Mouse (Mus musculus) lung, embryonic 14.5 days (tissue): ENCODE results near the gene Coq8a. TPM values are rescaled to one million over a fixed set of nuclear protein-coding genes. Genes with fewer than 3 reads are reported as not detected.

Experiments used
- ATAC-seq: fragments of 200-750 bp; cut with Nextera tagmentation; 2 replicates; pipeline ENCODE4 v1.8.0; 2017; ENCODE audit warnings: mild to moderate bottlenecking, moderate TSS enrichment, moderate library complexity; ENCODE audit not compliant: insufficient read depth
- DNase-seq: peaks from one replicate; pipeline ENCODE4 v3.0.0-alpha.2; 2015
- H3K27ac ChIP-seq: fragments of 300-500 bp; sonication (generic); 2 replicates; pipeline ENCODE4 v1.5.1; 2014; ENCODE audit warnings: low read depth, mild to moderate bottlenecking, moderate library complexity
- H3K27me3 ChIP-seq: fragments of 300-500 bp; sonication (generic); 2 replicates; pipeline ENCODE4 v1.6.1; 2014; ENCODE audit warnings: low read length, control low read depth; ENCODE audit not compliant: insufficient read depth
- H3K36me3 ChIP-seq: fragments of 300-500 bp; sonication (generic); 2 replicates; pipeline ENCODE4 v1.6.1; 2014; ENCODE audit warnings: control low read depth; ENCODE audit not compliant: insufficient read depth
- H3K4me1 ChIP-seq: fragments of 300-500 bp; sonication (generic); 2 replicates; pipeline ENCODE4 v1.6.1; 2014; ENCODE audit warnings: antibody characterized with exemption, control low read depth; ENCODE audit not compliant: insufficient read depth
- H3K4me2 ChIP-seq: fragments of 300-500 bp; sonication (generic); 2 replicates; pipeline ENCODE4 v1.6.1; 2014; ENCODE audit warnings: mild to moderate bottlenecking
- H3K4me3 ChIP-seq: fragments of 300-500 bp; sonication (generic); 2 replicates; pipeline ENCODE4 v1.5.1; 2014; ENCODE audit warnings: low read depth, low read length
- H3K9ac ChIP-seq: fragments of 300-500 bp; sonication (generic); 2 replicates; pipeline ENCODE4 v1.6.1; 2014
- H3K9me3 ChIP-seq: fragments of 300-500 bp; sonication (generic); 2 replicates; pipeline ENCODE4 v1.6.1; 2016; ENCODE audit warnings: low read depth, low read length, control low read depth
- CTCF ChIP-seq: IDR thresholded peaks from 2 replicates; pipeline ENCODE4 v1.5.1; 2016; ENCODE audit warnings: antibody characterized with exemption, low read depth
- WGBS: fragments of 180-500 bp; shearing (Covaris S2); extraction: QIAGEN DNeasy Blood & Tissue Kit; methylation state at CpG from one replicate; pipeline ENCODE4 v1.1.7; 2014; 5-methylcytosine and 5-hydroxymethylcytosine counted together
- polyA plus RNA-seq: library from polyadenylated mRNA; unstranded; fragments of >200 nt; fragmentation: Nextera tagmentation; extraction: Ambion mirVana; gene quantifications from 2 replicates; pipeline ENCODE4 v1.2.1, GENCODE M21; 2014

Gene Coq8a
- polyA plus RNA-seq, 1 experiment from 2014 or later, result 5.2 TPM

DNA sequence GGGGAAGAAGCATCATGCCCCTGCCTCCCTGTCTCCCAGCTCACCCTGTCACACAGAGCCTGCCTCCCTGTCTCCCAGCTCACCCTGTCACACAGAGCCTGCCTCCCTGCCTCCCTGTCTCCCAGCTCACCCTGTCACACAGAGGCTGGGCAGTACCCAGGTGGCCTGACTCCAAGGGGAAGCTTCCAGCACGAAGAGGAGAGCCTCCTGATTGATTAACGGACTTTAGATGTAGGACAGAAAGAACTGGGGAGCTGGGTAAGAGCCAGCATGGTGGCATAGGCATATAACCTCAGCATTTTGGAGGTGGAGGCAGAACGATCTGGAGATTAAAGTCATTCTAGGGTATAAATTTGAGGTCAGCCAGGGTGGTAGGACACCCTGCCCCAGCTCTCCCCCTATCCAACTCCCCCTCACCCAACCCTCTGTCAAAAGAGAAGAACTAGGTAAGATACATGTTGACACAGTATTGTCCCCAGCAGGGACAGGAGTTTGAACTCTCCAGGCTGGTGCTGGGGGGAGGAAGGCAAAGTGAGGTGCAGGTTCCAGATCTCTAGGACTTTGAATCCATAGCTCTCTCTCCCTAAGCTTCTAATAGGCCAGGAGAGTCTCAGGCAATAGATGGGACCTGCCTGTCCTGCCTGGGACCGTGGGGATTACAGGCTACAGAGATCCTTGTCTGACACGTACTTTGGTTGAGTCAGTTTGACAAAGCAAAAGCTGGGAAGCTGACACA is 17.3 kb upstream of the Coq8a start:
- ATAC-seq (no peak), DNase-seq (no peak)
- H3K4me3 ChIP-seq, result no peak overlapping the region
- no peak overlapping the region for H3K9ac ChIP-seq
- no peaks in the 10 kb centered on the region for H3K9me3 ChIP-seq
- H3K36me3 ChIP-seq, result no peaks in the 10 kb centered on the region
- H3K27me3 ChIP-seq, result no peaks in the 10 kb centered on the region
- no peak overlapping the region for H3K27ac ChIP-seq
- no peak for TF ChIP-seq CTCF
- WGBS, result 60% methylated on average over 5 of the region's 5 CpGs
- no peak overlapping the region for H3K4me2 ChIP-seq
- no peaks in the 10 kb centered on the region; the same call in 1 of the 2 replicates for H3K4me1 ChIP-seq

DNA sequence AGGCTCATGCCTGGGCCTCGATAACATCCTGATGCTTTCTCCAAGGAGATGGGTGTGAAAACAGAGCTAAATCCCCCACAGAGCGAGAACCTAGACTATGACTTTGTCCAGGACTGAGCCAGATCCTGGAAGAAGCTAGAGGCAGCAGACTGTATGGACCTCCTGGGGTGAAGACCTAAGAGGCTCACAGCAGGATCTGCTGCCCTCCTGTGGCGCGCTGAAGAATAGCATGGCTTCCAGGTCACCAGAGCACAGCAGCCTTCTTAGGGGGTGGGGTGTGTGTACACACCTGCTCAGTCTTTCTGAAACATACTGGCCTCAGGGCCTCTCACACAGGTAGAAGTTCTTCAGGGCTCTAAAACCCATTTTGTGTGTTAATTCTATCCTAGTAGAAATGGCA is 15.6 kb upstream of the Coq8a start:
- DNase-seq (peak; percentile 85), ATAC-seq (peak; percentile 93)
- H3K4me1 ChIP-seq, result no peaks in the 10 kb centered on the region; the same call in 1 of the 2 replicates
- H3K27ac ChIP-seq, result no peak overlapping the region
- H3K36me3 ChIP-seq, result no peaks in the 10 kb centered on the region
- H3K4me3 ChIP-seq, result no peak overlapping the region
- no peak overlapping the region for H3K4me2 ChIP-seq
- TF ChIP-seq CTCF, result peak; percentile 95
- H3K27me3 ChIP-seq, result no peaks in the 10 kb centered on the region
- H3K9me3 ChIP-seq, result no peaks in the 10 kb centered on the region
- H3K9ac ChIP-seq, result no peak overlapping the region
- 15% methylated on average over 4 of the region's 4 CpGs for WGBS

DNA sequence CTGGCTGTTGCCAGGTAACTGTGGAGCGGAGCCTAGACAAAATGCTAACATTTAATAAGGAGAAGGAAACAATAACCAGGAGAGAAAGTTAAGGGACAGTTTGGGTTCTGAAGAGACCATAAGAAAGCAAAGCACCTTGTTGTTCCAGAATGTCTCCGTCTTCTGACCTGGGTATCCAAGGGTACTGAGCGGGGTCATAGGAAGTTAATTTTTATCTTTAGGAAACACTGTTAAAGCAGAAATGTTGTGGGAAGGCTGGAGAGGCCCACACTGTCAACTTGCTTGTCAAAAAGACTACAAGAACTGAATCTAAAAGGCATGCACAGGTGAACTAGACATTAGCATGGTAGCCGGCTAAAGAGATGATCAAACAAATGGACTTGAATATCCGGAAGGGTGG is 13.5 kb upstream of the Coq8a start:
- Histone ChIP-seq H3K4me1 (no peaks in the 10 kb centered on the region; the same call in 1 of the 2 replicates), H3K36me3 (no peaks in the 10 kb centered on the region), H3K4me3 (no peak overlapping the region), H3K9me3 (no peaks in the 10 kb centered on the region), H3K4me2 (no peak overlapping the region), H3K9ac (no peak overlapping the region), H3K27me3 (no peaks in the 10 kb centered on the region), H3K27ac (no peak overlapping the region)
- ATAC-seq (no peak), DNase-seq (no peak)
- 59% methylated on average over 5 of the region's 5 CpGs for WGBS
- no peak for TF ChIP-seq CTCF

DNA sequence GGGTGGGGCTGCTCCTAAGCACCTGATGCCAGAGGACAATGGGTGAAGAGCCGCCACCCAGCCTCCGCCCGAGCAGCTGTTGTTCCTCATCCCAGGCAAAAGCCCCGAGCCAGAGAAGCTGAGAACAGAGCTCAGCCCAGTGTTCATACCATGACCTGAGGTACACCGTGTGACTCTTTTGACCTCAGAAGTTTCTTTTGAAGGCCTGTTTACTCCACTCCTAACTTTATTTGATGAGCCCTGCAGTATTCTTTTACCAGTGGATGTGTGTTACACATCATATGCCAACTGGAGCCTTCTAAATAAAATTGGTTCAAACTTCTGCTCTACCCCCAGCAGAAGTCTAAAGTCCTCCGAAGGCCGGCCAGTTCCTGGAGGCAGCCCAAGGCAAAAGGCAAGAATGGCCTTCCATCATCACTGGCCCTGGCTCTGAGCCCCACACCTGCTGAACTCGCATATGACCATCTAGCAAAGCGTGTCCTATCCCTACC is 11.4 kb upstream of the Coq8a start:
- Histone ChIP-seq H3K9ac (no peak overlapping the region), H3K4me2 (no peak overlapping the region), H3K4me1 (no peaks in the 10 kb centered on the region; the same call in 1 of the 2 replicates), H3K27ac (no peak overlapping the region), H3K36me3 (no peaks in the 10 kb centered on the region), H3K27me3 (no peaks in the 10 kb centered on the region), H3K9me3 (no peaks in the 10 kb centered on the region), H3K4me3 (no peak overlapping the region)
- DNase-seq (no peak), ATAC-seq (no peak)
- 78% methylated on average over 9 of the region's 9 CpGs for WGBS
- no peak for TF ChIP-seq CTCF

DNA sequence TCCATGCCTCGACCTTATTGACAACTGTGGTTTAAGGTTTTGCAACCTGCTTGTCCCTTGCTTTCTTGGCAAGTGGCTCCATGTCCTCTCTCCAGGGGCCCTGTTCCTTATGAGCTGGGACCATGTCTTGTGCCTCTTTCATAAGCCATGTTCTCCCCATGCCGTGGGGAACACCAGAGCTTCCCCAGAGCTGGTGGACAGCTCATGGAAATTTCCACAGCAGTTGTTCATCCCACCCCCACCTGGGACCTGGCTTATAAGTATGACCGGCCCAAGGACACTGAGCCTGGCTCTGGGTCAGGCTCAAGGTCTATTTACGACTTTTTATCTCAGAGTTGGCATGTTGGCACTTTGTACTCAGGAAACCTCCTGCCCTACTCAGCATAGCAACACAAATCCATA is 10.6 kb upstream of the Coq8a start:
- Histone ChIP-seq H3K4me3 (no peak overlapping the region), H3K9ac (no peak overlapping the region), H3K27ac (no peak overlapping the region), H3K4me1 (no peaks in the 10 kb centered on the region; the same call in 1 of the 2 replicates), H3K9me3 (no peaks in the 10 kb centered on the region), H3K27me3 (no peaks in the 10 kb centered on the region), H3K4me2 (no peak overlapping the region), H3K36me3 (no peaks in the 10 kb centered on the region)
- no peak for TF ChIP-seq CTCF
- ATAC-seq (no peak), DNase-seq (no peak)
- WGBS, result 74% methylated on average over 4 of the region's 4 CpGs

DNA sequence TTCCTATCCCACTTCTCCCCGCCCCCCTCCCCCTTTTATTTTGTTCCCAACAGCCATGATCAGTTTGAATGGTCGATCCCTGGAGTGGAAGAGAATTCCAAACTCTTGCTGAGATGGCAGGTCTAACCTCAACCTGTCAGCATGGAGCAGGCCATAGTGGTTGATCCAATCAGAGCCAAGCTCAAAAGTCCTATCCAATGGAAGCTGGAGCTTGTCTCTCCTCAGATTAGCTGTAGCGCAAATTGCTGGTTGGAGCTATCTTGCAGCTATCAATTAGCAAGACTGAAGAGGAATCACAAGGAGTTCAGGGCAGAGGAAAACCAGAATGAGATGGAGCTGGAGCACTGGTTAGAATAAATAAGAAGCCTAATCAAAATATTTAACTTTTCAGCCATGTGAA is 9.0 kb upstream of the Coq8a start:
- Histone ChIP-seq H3K9me3 (no peaks in the 10 kb centered on the region), H3K4me1 (no peaks in the 10 kb centered on the region; the same call in 1 of the 2 replicates), H3K36me3 (no peaks in the 10 kb centered on the region), H3K27me3 (no peaks in the 10 kb centered on the region), H3K9ac (no peak overlapping the region), H3K4me3 (no peak overlapping the region), H3K27ac (no peak overlapping the region), H3K4me2 (no peak overlapping the region)
- ATAC-seq, result no peak
- no peak for DNase-seq
- WGBS, result 86% methylated on average over 3 of the region's 3 CpGs
- no peak for TF ChIP-seq CTCF

DNA sequence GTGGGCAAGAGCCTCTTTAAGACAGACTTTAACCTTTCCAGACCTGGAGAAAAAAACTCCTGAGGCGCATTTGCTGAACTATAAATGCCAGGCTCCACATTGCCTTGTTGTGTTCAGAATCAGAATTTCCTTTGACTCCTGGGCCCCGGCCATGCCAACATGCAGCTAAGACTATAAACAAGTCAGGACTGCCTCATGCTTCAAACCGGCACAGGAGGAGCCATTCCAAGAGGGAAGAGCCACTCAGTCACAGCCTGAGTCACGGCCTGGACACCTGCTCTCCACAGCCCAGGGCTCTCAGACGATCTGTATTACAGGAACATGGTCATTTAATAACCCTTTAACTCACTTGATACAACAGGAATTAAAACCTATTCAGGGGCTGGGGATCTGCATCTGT is 1.3 kb upstream of the Coq8a start:
- Histone ChIP-seq H3K9ac (no peak overlapping the region), H3K27me3 (no peaks in the 10 kb centered on the region), H3K36me3 (no peaks in the 10 kb centered on the region), H3K9me3 (no peaks in the 10 kb centered on the region), H3K4me1 (0 out of 2 replicates have a peak, but pooled peaks cover 3% of the 10 kb centered on the region), H3K4me3 (no peak overlapping the region), H3K4me2 (no peak overlapping the region), H3K27ac (no peak overlapping the region)
- ATAC-seq, result no peak
- DNase-seq, result no peak
- TF ChIP-seq CTCF, result no peak
- 51% methylated on average over 5 of the region's 5 CpGs for WGBS
